Mouse (Mus musculus): ENCODE results near the gene Mfsd9. TPM values are rescaled to one million over a fixed set of nuclear protein-coding genes. Genes with fewer than 3 reads are reported as not detected.

Gene Mfsd9
- 0.46 TPM in 1 of 2 replicates, not detected in the other for polyA plus RNA-seq (2012; ENCODE audit: insufficient read depth, low replicate concordance)

DNA sequence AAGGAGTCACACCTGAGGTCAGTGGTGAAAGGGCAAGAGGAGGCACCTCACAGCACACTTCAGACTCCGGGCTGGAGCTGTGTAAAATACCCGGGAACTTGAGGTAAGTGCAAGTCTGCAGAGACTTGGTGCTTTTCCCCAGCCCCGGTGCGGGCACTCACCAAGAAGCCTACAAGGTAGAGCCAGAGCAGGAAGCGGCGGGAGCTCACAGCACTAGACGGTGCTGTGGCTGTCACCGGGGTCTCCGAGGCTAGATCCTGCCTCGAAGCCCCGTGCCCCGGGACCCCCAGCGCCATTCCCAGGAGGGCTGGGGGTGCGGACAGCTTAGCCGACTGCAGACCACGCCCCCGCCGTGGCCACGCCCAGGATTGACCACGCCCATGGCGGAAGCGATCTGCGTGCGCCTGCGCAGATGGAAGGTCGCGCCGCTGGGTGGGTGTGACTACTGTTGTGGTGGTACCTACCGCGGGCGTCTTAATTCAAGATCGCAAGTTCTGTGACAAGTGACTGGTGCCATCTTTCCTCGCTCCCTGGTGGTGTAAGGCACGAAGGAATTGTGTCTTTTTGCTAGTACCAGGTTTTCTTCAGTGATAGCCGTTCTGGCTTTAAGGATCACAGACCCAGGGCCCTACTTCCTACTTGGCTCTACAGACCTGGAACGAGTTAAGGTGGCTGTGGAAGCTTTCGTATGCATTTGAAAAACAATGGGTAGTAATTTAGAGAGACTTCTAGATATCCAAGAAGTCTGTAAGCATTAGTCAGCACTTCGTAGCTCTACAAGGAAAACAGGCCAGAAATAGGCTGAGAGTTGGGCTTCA lies at the start of gene Mfsd9:
Gene Mfsd9, minus strand, starts transcription at position 364 of the 818 bp plus-strand sequence.
- no peaks in the 10 kb centered on the region for H3K9me3 ChIP-seq
- TF ChIP-seq GATA1 (IDR thresholded peaks at IDR 0.05; ENCODE audit: borderline replicate concordance, low read length), result no peak
- TF ChIP-seq FLI1 (IDR thresholded peaks at IDR 0.05; ENCODE audit: low read length), result no peak

DNA sequence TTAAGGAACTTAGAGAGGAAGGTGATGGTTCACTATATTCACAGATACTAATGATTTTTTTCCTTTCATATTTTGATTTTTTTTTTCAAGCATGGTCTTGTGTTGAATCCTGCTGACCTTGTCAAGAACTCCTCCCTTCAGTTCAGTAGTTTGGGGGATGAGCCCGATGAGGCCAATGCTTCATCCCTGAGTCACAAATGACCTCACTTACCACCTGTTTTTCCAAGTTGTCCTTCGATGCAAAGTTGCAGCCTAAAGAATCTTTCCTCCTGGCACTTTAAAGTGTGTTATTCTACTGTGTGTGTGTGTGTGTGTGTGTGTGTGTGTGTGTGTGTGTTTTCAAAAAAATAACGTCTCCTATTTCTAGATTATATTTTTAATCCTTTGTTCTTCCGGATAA lies 45.0 kb upstream of the Mfsd9 start:
- no peaks in the 10 kb centered on the region for H3K27me3 ChIP-seq (replicated peaks)
- H3K36me3 ChIP-seq (replicated peaks; ENCODE audit: low read length), result no peaks in the 10 kb centered on the region
- H3K9me3 ChIP-seq, result peaks cover 4% of the 10 kb centered on the region; the same call in 1 of the 2 replicates
- no peak overlapping the region for H3K4me3 ChIP-seq (replicated peaks)
- H3K4me1 ChIP-seq, result no peaks in the 10 kb centered on the region
- TF ChIP-seq FLI1 (IDR thresholded peaks at IDR 0.05; ENCODE audit: low read length) (no peak), GATA1 (IDR thresholded peaks at IDR 0.05; ENCODE audit: borderline replicate concordance, low read length) (no peak)

More for the DNA sequence above, at the start of gene Mfsd9:
- H3K27me3 ChIP-seq (replicated peaks), result no peaks in the 10 kb centered on the region
- H3K4me3 ChIP-seq (replicated peaks), result peak within 1 kb of the TSS; percentile 95
- peaks cover 15% of the 10 kb centered on the region for H3K4me1 ChIP-seq
- H3K36me3 ChIP-seq (replicated peaks; ENCODE audit: low read length), result peaks cover 6% of the 10 kb centered on the region

DNA sequence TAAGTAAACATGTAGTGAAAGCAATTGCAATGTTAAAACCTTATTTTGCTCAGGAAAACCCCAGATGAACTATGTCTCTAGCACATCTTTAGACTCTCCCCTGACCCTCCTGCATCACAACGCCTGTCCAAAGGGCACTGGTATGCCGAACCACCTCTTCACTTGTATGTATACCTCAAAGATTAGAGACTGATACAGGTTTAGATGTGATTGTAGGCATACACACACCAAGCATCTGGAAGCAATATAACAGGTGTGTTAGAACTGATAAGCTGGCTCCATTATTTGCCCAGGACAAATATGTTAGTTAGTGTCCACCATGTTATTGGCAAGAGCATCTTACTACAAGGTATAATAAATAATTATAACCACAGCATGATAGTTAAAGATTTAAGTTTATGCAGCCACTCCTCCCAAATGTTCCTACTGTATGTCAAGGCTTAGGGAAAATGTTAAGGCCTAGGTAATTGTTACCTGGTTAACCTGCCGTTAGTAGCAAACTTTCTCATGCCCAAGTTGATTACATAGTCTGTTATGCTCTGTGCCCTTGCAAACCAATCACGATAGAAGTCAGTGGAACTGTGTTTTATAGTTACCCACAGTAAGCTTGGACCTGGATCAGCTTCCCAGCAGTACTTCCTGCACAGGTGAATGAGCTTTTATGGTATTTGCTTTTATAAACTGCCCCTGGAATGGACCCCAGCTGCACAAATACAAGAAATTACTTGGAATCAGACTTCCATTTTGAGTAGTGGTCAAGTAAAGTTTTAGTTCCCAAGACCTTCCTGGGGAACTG lies 40.4 kb upstream of the Mfsd9 start:
- Histone ChIP-seq H3K4me1 (no peaks in the 10 kb centered on the region), H3K27me3 (replicated peaks) (no peaks in the 10 kb centered on the region), H3K9me3 (no peaks in the 10 kb centered on the region), H3K36me3 (replicated peaks; ENCODE audit: low read length) (no peaks in the 10 kb centered on the region), H3K4me3 (replicated peaks) (no peak overlapping the region)
- TF ChIP-seq GATA1 (IDR thresholded peaks at IDR 0.05; ENCODE audit: borderline replicate concordance, low read length) (no peak), FLI1 (IDR thresholded peaks at IDR 0.05; ENCODE audit: low read length) (no peak)

DNA sequence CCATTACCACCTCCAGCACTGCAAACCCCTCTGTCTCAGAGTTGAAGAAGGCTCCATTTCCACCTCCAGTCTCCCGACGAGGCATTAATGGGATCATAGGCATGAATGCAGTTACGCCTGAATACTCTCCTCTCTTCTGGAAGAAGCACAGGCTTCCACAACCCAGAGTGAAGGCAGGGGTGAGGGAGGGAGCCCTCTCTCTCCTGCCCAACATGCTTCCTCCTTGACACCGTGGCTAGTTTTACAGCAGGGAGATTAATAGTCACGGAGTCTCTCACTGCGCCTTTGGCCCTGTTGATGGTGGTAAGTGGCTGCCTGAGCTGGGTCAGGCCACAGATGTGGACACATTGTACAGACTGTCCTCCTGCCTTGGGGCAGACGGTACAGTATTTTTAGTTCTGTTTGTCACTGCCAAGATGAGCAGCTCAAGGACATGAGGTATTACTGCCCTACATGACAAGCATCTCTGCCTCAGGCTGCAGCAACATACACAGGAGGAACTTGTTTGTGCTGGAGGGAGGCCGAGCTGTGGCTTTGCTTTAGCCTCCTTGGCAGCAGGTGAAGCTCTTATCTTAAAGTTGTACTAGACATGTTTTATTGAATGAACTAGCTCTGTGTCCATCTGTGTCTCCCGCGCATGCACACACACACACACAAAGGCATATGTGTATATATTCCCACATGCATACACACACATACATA lies 38.9 kb upstream of the Mfsd9 start:
- H3K4me3 ChIP-seq (replicated peaks), result no peak overlapping the region
- TF ChIP-seq FLI1 (IDR thresholded peaks at IDR 0.05; ENCODE audit: low read length) (no peak), GATA1 (IDR thresholded peaks at IDR 0.05; ENCODE audit: borderline replicate concordance, low read length) (no peak)
- no peaks in the 10 kb centered on the region for H3K9me3 ChIP-seq
- H3K36me3 ChIP-seq (replicated peaks; ENCODE audit: low read length), result no peaks in the 10 kb centered on the region
- H3K27me3 ChIP-seq (replicated peaks), result no peaks in the 10 kb centered on the region
- no peaks in the 10 kb centered on the region for H3K4me1 ChIP-seq

DNA sequence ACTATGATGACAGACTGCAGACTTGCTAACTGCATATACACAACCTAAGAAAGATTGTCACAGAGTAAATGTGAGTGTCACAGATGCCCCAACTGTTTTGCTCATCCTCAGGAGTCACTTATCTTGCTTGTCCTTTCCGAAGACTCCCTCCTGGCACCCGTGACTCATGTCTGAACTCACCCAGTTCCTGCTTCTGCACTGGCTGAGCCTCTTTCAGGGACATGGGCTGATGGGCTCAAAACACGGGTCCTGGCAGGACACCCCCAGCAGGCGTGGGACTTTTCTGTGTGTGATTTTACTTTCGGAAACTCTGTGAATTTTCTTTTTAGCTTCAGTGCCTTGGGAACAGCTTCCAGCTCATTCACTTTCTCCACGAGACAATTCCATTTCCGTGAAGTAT lies 35.3 kb upstream of the Mfsd9 start:
- Histone ChIP-seq H3K4me1 (no peaks in the 10 kb centered on the region), H3K36me3 (replicated peaks; ENCODE audit: low read length) (no peaks in the 10 kb centered on the region), H3K9me3 (no peaks in the 10 kb centered on the region), H3K4me3 (replicated peaks) (no peak overlapping the region), H3K27me3 (replicated peaks) (no peaks in the 10 kb centered on the region)
- no peak for TF ChIP-seq GATA1 (IDR thresholded peaks at IDR 0.05; ENCODE audit: borderline replicate concordance, low read length)
- no peak for TF ChIP-seq FLI1 (IDR thresholded peaks at IDR 0.05; ENCODE audit: low read length)

DNA sequence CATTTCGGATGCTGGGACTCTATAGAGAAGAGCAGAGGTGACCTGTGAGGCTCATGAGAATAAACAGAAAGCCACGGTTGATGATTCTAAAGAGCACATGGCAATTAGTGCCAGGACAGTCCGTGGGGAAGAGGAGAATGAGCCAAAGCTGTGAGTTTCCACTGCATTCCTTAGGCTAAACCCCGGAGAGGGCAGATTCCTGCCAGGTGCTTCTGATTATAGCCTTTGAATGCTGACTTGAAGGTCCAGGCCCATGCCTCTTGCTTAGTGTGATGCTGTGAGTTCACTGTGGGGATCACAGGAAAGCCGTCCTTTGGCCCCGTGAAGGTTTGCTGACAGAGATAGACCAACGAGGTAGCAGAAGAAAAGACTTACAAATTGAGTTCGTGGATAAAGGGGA lies 34.4 kb upstream of the Mfsd9 start:
- Histone ChIP-seq H3K9me3 (no peaks in the 10 kb centered on the region), H3K4me1 (no peaks in the 10 kb centered on the region), H3K36me3 (replicated peaks; ENCODE audit: low read length) (no peaks in the 10 kb centered on the region), H3K27me3 (replicated peaks) (no peaks in the 10 kb centered on the region), H3K4me3 (replicated peaks) (no peak overlapping the region)
- TF ChIP-seq FLI1 (IDR thresholded peaks at IDR 0.05; ENCODE audit: low read length), result no peak
- TF ChIP-seq GATA1 (IDR thresholded peaks at IDR 0.05; ENCODE audit: borderline replicate concordance, low read length), result no peak

DNA sequence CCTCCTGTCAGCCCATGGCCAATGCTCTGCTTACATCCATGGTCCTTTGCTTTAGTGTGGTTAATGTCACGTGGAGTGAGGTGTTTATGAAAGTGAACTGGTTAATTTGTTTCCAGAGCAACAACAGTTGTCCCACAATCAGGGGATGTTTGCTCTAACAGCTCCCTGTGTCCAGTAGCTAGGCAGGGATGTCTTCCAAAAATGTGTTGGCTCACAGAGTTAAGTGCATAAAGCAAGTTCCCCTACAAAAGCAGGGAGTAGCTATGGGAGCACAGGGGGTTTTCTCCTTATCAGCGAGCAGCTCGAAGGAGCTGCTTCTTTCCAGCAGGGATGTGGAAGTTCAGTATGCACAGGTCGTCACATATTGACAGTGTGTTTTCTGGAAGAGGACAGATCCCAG lies 34.0 kb upstream of the Mfsd9 start:
- H3K36me3 ChIP-seq (replicated peaks; ENCODE audit: low read length), result no peaks in the 10 kb centered on the region
- H3K4me3 ChIP-seq (replicated peaks), result no peak overlapping the region
- no peaks in the 10 kb centered on the region for H3K9me3 ChIP-seq
- no peaks in the 10 kb centered on the region for H3K4me1 ChIP-seq
- TF ChIP-seq GATA1 (IDR thresholded peaks at IDR 0.05; ENCODE audit: borderline replicate concordance, low read length) (no peak), FLI1 (IDR thresholded peaks at IDR 0.05; ENCODE audit: low read length) (no peak)
- no peaks in the 10 kb centered on the region for H3K27me3 ChIP-seq (replicated peaks)

DNA sequence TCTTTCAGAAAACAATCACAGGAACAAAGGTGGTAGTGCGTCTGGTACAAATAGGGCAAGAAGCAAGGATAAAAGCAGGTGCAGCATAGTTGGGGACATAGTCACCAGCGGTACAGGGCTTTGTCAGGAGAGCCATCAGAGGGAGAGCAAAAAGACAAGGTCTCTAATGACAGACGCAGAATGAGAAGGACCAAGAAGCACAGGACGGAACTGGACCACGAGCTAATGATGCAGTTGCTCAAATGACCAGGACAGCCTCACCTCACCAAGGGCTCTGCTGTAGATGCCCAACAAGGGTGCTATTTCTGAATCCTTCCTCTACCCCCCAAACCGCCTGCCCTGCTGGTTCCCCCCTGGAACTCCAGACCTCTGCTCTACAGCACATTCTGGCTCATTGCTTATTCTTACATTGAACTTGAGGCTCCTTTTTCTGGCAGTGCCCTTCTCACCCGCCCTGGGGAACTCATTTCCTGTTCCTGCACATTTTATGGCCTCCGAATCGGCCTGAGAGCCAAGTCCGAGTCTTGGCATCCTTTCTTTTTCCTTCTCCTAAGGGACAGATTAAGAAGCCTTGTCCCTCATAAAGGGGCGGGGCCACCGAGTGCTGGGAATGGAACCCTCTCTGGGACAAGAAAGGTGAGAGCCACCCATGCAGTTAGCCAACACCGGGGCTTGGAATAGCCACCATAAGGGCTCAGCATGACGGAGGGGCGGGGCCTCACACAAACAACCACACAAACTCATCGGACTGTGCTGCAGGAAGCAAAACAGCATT lies 24.8 kb upstream of the Mfsd9 start:
- no peaks in the 10 kb centered on the region for H3K36me3 ChIP-seq (replicated peaks; ENCODE audit: low read length)
- H3K4me3 ChIP-seq (replicated peaks), result no peak overlapping the region
- no peaks in the 10 kb centered on the region for H3K27me3 ChIP-seq (replicated peaks)
- TF ChIP-seq FLI1 (IDR thresholded peaks at IDR 0.05; ENCODE audit: low read length), result no peak
- no peak for TF ChIP-seq GATA1 (IDR thresholded peaks at IDR 0.05; ENCODE audit: borderline replicate concordance, low read length)
- no peaks in the 10 kb centered on the region for H3K4me1 ChIP-seq
- H3K9me3 ChIP-seq, result no peaks in the 10 kb centered on the region

DNA sequence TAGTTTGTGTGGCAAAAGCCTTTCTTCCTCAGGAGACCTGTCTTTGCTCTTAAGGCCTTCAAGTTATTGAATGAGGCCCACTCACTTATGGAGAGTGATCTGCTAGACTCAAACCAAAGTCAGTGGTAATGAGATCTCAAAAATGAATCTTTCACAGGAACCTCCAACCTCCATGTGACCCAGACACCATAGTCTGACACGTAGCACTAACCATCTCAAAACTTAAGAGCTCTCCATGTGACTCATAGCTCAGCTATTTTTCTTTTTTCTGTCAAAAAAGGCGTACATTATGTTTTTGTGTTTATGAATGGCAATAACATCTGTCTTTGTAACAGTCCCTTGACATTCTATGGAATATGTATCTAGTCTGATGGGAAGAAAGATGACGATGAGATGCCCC lies 18.2 kb upstream of the Mfsd9 start:
- no peak for TF ChIP-seq GATA1 (IDR thresholded peaks at IDR 0.05; ENCODE audit: borderline replicate concordance, low read length)
- no peaks in the 10 kb centered on the region for H3K27me3 ChIP-seq (replicated peaks)
- H3K4me1 ChIP-seq, result no peaks in the 10 kb centered on the region
- H3K4me3 ChIP-seq (replicated peaks), result no peak overlapping the region
- no peaks in the 10 kb centered on the region for H3K9me3 ChIP-seq
- no peaks in the 10 kb centered on the region for H3K36me3 ChIP-seq (replicated peaks; ENCODE audit: low read length)
